Mouse (Mus musculus) midbrain, embryonic 15.5 days (tissue): ENCODE measurements at regions not wholly inside any gene's neighbourhood (a gene's known extent, or its start where the extent isn't known, plus 50 kb on each side); places are given as distances from the start of the nearest gene placed in this dataset.
A peak's percentile ranks its signal among the peaks of the same experiment; 100 is the strongest.

Experiments used
- ATAC-seq: fragments of 200-750 bp; cut with Nextera tagmentation; replicated peaks from 2 replicates; pipeline ENCODE4 v1.8.0; 2017; ENCODE audit warnings: moderate TSS enrichment
- H3K27ac ChIP-seq: fragments of 300-500 bp; sonication (generic); 2 replicates; pipeline ENCODE4 v1.5.1; 2015; ENCODE audit warnings: mild to moderate bottlenecking, inconsistent platforms
- H3K27me3 ChIP-seq: fragments of 300-500 bp; sonication (generic); replicated peaks from 2 replicates; pipeline ENCODE4 v1.6.1; 2015; ENCODE audit warnings: inconsistent platforms
- H3K36me3 ChIP-seq: fragments of 300-500 bp; sonication (generic); replicated peaks from 2 replicates; pipeline ENCODE4 v1.6.1; 2015; ENCODE audit warnings: inconsistent platforms
- H3K4me1 ChIP-seq: fragments of 300-500 bp; sonication (generic); 2 replicates; pipeline ENCODE4 v1.6.1; 2015; ENCODE audit warnings: inconsistent platforms
- H3K4me2 ChIP-seq: fragments of 300-500 bp; sonication (generic); 2 replicates; pipeline ENCODE4 v1.6.1; 2015; ENCODE audit warnings: inconsistent platforms, mild to moderate bottlenecking, moderate library complexity
- H3K4me3 ChIP-seq: fragments of 300-500 bp; sonication (generic); 2 replicates; pipeline ENCODE4 v1.5.1; 2015; ENCODE audit warnings: mild to moderate bottlenecking, inconsistent platforms
- H3K9ac ChIP-seq: fragments of 300-500 bp; sonication (generic); 2 replicates; pipeline ENCODE4 v1.6.1; 2015; ENCODE audit warnings: mild to moderate bottlenecking, inconsistent platforms
- H3K9me3 ChIP-seq: fragments of 300-500 bp; sonication (generic); 2 replicates; pipeline ENCODE4 v1.6.1; 2016; ENCODE audit warnings: inconsistent platforms
- WGBS: fragments of 180-500 bp; shearing (Covaris S2); methylation state at CpG from one replicate; pipeline ENCODE4 v1.1.7; 2015; ENCODE audit warnings: mixed read lengths; 5-methylcytosine and 5-hydroxymethylcytosine counted together

GRCm38 (mm10) chr12:13164791-13165190 lies 84.2 kb downstream of the Ddx1 start:
- ATAC-seq: no peak
- no peak overlapping the region for H3K4me3 ChIP-seq
- peaks cover 4% of the 10 kb centered on the region for H3K4me1 ChIP-seq
- H3K9ac ChIP-seq: no peak overlapping the region
- H3K27me3 ChIP-seq: no peaks in the 10 kb centered on the region
- no peak overlapping the region for H3K27ac ChIP-seq
- H3K4me2 ChIP-seq: no peak overlapping the region
- no peaks in the 10 kb centered on the region for H3K36me3 ChIP-seq
- no peaks in the 10 kb centered on the region for H3K9me3 ChIP-seq
- 78% methylated on average over 2 of the region's 2 CpGs for WGBS

- no peak overlapping the region for H3K9ac ChIP-seq
- H3K27ac ChIP-seq: no peak overlapping the region
- no peak overlapping the region for H3K4me2 ChIP-seq
- H3K27me3 ChIP-seq: no peaks in the 10 kb centered on the region
- no peaks in the 10 kb centered on the region for H3K36me3 ChIP-seq
- no peaks in the 10 kb centered on the region for H3K9me3 ChIP-seq
- no peak for ATAC-seq
- no peak overlapping the region for H3K4me3 ChIP-seq
- peaks cover 9% of the 10 kb centered on the region for H3K4me1 ChIP-seq
- 81% methylated on average over 1 of the region's 1 CpGs for WGBS
Observed at GRCm38 (mm10) chr12:13161051-13161450, 88.0 kb downstream of the Ddx1 start.

- ATAC-seq: peak; percentile 90
- Histone ChIP-seq H3K27me3 (no peaks in the 10 kb centered on the region), H3K9ac (no peak overlapping the region), H3K9me3 (no peaks in the 10 kb centered on the region), H3K4me2 (no peak overlapping the region), H3K27ac (peak overlapping the region; percentile 57; the same call in 1 of the 2 replicates), H3K36me3 (no peaks in the 10 kb centered on the region), H3K4me1 (peaks cover 9% of the 10 kb centered on the region), H3K4me3 (no peak overlapping the region)
Observed at GRCm38 (mm10) chr12:13159346-13160055, 89.5 kb downstream of the Ddx1 start.

GRCm38 (mm10) chr12:13157666-13158381 lies 91.2 kb downstream of the Ddx1 start:
- Histone ChIP-seq H3K27ac (no peak overlapping the region), H3K27me3 (no peaks in the 10 kb centered on the region), H3K36me3 (no peaks in the 10 kb centered on the region), H3K9me3 (no peaks in the 10 kb centered on the region), H3K4me3 (no peak overlapping the region), H3K4me2 (no peak overlapping the region), H3K4me1 (peaks cover 9% of the 10 kb centered on the region), H3K9ac (no peak overlapping the region)
- WGBS: 85% methylated on average over 7 of the region's 7 CpGs
- no peak for ATAC-seq

DNA sequence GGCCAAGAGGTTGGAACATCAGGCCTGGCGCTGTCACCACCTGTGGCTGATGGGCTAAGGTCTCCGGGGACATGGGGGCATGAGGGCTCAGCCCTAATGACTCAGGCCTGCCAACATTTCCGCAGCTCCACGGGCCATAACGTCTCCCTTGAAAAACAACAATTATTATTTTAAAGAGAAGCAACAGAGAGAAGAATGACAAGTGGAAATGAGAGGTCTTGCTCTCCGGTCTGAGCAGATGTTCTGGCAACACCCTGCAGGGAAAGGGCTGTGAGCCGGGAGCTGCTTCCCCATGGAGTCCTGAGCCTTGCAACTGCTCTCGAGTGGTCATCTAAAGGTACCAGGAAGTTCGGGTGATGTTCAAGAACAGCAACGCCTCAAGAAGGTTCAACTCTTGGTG lies 91.9 kb downstream of the Ddx1 start:
- 85% methylated on average over 10 of the region's 10 CpGs for WGBS
- Histone ChIP-seq H3K36me3 (no peaks in the 10 kb centered on the region), H3K27me3 (no peaks in the 10 kb centered on the region), H3K4me2 (no peak overlapping the region), H3K4me1 (peaks cover 9% of the 10 kb centered on the region), H3K9ac (no peak overlapping the region), H3K4me3 (no peak overlapping the region), H3K9me3 (no peaks in the 10 kb centered on the region), H3K27ac (no peak overlapping the region)
- ATAC-seq: no peak

- Histone ChIP-seq H3K4me1 (no peaks in the 10 kb centered on the region), H3K27ac (no peak overlapping the region), H3K9ac (no peak overlapping the region), H3K36me3 (no peaks in the 10 kb centered on the region), H3K4me2 (no peak overlapping the region), H3K4me3 (no peak overlapping the region), H3K9me3 (no peaks in the 10 kb centered on the region), H3K27me3 (no peaks in the 10 kb centered on the region)
- no peak for ATAC-seq
- WGBS: 76% methylated on average over 4 of the region's 4 CpGs
Observed at GRCm38 (mm10) chr12:13150751-13151150, 98.3 kb downstream of the Ddx1 start.

GRCm38 (mm10) chr12:13147251-13147650 lies 101.8 kb downstream of the Ddx1 start:
- H3K4me3 ChIP-seq: no peak overlapping the region
- H3K4me2 ChIP-seq: no peak overlapping the region
- H3K9ac ChIP-seq: no peak overlapping the region
- H3K4me1 ChIP-seq: no peaks in the 10 kb centered on the region
- 88% methylated on average over 4 of the region's 4 CpGs for WGBS
- no peaks in the 10 kb centered on the region for H3K27me3 ChIP-seq
- H3K27ac ChIP-seq: no peak overlapping the region
- H3K36me3 ChIP-seq: no peaks in the 10 kb centered on the region
- H3K9me3 ChIP-seq: no peaks in the 10 kb centered on the region
- no peak for ATAC-seq

DNA sequence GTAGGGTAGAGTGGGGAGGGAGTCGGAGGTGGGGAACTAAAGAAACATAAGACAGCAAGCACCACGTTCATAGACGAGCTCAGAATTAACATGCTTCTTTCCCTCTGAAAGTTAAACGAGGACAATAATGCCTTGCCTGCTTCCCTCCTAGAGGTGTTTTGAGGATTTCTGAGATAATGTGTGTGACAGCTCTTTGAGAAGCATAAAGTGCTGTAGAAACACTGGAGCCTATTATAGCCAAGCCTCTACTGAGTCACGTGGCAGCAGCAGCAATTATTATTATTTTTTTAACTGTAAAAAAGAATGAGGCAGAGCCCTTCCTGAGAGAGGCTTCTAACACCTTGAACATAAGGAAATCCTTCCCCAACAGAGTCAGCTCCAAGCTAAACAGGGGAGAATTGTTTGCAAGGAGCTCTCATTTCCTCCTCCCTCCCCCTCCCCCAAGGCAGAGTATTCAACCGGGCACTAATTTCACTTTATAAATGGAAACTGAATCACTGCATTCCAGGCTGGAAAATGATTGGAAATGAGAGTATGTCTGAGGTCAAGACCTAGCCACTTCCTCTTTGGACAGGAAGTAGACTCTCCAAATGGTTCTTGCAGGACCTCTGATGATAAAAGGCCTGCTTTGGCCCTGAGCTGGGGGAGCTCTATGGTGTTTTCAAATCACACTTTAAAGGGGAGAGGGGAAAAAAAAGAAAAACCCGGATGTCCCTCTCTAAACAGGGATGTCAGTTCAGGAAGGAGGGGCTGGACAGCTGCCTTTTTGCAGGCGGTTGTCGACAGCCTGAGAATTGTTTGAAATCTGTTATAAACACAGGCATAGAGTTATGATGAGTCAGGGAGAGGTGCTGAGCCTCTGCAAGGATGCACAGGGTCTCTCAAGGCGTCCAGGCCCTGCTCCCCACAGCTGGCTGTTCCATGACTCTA lies 103.6 kb downstream of the Ddx1 start:
- H3K27ac ChIP-seq: no peak overlapping the region

GRCm38 (mm10) chr12:13144739-13145138 lies 104.3 kb downstream of the Ddx1 start:
- H3K27me3 ChIP-seq: no peaks in the 10 kb centered on the region

More for the DNA sequence above, 103.6 kb downstream of the Ddx1 start:
- no peaks in the 10 kb centered on the region for H3K36me3 ChIP-seq
- H3K27me3 ChIP-seq: no peaks in the 10 kb centered on the region
- H3K4me2 ChIP-seq: no peak overlapping the region
- H3K9ac ChIP-seq: no peak overlapping the region
- 72% methylated on average over 10 of the region's 10 CpGs for WGBS
- H3K4me3 ChIP-seq: no peak overlapping the region
- H3K9me3 ChIP-seq: no peaks in the 10 kb centered on the region
- no peaks in the 10 kb centered on the region for H3K4me1 ChIP-seq
- ATAC-seq: no peak

DNA sequence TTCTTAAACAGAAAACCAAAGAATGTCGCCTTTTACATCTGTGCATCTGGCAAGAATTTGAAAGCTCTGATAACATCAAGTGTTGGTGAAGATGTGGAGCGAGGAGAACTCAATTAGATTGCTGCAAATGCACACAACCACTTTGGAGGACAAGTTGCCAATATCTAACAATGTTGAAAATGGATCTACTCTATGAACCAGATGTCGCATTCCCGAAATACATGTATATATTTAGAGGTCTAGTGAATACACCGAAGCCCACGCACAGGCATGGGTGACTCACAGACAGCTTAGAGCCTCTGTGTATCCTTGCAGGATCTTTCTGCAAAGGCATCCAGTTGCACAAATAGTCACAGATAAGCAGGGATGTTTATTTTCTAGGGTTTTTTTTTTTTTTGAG lies 108.4 kb downstream of the Ddx1 start:
- no peaks in the 10 kb centered on the region for H3K9me3 ChIP-seq
- WGBS: 93% methylated on average over 6 of the region's 6 CpGs
- no peaks in the 10 kb centered on the region for H3K36me3 ChIP-seq
- no peak overlapping the region for H3K9ac ChIP-seq
- no peaks in the 10 kb centered on the region for H3K4me1 ChIP-seq
- no peaks in the 10 kb centered on the region for H3K27me3 ChIP-seq
- H3K4me3 ChIP-seq: no peak overlapping the region
- ATAC-seq: no peak
- H3K27ac ChIP-seq: no peak overlapping the region
- H3K4me2 ChIP-seq: no peak overlapping the region

More at GRCm38 (mm10) chr12:13144739-13145138, 104.3 kb downstream of the Ddx1 start:
- Histone ChIP-seq H3K36me3 (no peaks in the 10 kb centered on the region), H3K9ac (no peak overlapping the region), H3K4me3 (no peak overlapping the region), H3K4me2 (no peak overlapping the region), H3K27ac (no peak overlapping the region), H3K9me3 (no peaks in the 10 kb centered on the region), H3K4me1 (no peaks in the 10 kb centered on the region)
- ATAC-seq: no peak
- WGBS: 84% methylated on average over 1 of the region's 1 CpGs

GRCm38 (mm10) chr12:13139189-13139588 lies 109.8 kb downstream of the Ddx1 start:
- ATAC-seq: no peak
- Histone ChIP-seq H3K4me2 (no peak overlapping the region), H3K9ac (no peak overlapping the region), H3K27ac (no peak overlapping the region), H3K27me3 (no peaks in the 10 kb centered on the region), H3K4me1 (no peaks in the 10 kb centered on the region), H3K36me3 (no peaks in the 10 kb centered on the region), H3K9me3 (no peaks in the 10 kb centered on the region), H3K4me3 (no peak overlapping the region)
- WGBS: 78% methylated on average over 5 of the region's 5 CpGs

DNA sequence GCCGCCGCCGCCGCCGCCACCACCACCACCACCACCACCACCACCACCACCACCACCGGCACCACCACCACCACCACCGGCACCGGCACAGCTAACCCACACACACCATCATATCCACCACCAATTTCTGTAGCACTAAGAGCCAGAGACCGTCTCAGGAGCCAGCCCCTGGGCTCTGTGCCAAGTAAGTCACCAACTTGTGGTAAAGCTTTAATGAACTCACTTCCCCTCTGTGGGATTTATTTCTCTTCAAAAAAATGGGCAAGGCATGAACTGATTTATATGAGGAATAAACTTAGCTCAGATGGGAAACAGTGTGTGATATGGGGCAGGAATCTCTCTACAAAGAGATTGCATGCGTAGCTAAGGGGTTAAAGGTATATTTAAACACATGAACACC lies 114.8 kb downstream of the Ddx1 start:
- Histone ChIP-seq H3K4me3 (no peak overlapping the region), H3K4me1 (no peaks in the 10 kb centered on the region), H3K27ac (no peak overlapping the region), H3K9me3 (no peaks in the 10 kb centered on the region), H3K4me2 (no peak overlapping the region), H3K9ac (no peak overlapping the region), H3K36me3 (no peaks in the 10 kb centered on the region), H3K27me3 (no peaks in the 10 kb centered on the region)
- 97% methylated on average over 9 of the region's 10 CpGs for whole genome bisulfite sequencing
- no peak for ATAC-seq
